Mouse (Mus musculus) left cerebral cortex, adult 8-10 months (tissue): ENCODE measurements around the gene Lrfn4. TPM values are rescaled to one million over a fixed set of nuclear protein-coding genes. Genes with fewer than 3 reads are reported as not detected.

Experiments
- DNase-seq, 2 experiments: peaks; one replicate each; pipeline ENCODE4 v3.0.0; 2022; ENCODE audit warnings: low spot score in 2 of 2
- total RNA-seq, 4 experiments: library from RNA; stranded (reverse); gene quantifications; 2 replicates each; pipeline ENCODE4 v1.2.4; 2022

Lrfn4 gene
- total RNA-seq: 10 to 100 TPM; 35.4 to 42.1 (median 39.5) TPM

DNA sequence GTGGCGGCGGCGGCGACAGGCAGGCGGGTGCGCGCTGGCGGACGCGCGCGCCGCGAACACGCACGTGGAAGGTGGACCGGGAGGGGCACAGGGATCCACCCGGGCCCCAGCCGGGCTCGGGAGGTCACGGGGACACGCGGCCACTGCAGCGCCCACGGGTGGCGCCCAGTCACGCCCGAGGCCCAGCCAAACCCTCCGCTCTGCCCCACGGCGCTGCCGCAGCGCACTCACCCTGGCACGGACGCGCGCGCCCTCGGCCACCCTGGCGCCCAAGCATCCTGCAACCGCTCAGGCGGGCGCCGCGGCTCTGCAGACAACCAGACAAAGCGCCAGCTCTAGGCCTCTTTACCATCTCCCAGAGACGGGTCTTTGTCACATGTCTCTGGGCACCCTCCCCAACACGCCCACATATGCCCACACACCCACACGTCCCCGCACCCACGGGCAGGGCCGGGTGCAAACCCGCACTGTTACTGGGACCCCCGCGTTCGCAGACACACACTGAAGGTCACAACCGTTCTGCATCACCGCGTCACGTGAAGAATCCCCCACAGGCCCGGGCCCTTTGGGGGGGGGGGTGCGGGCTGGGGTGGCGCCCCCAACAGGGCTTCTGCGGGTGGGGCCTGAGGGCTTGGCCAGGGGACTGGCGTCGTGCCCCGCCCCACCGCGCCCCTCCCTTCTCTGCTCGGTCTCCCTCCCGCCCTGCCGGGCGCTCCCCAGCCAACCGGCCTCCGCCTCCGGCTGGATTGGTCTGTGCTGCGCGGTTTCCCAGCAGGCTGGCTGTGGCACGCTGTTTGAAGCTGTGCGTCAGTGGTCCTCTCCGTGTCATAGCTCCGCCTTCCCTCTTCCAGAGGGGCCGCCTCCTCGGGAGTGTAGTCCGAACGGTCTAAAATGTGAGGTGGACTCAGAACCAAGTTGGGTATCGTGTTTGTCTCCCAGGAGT is at the start of gene Lrfn4:
Gene Lrfn4 (minus strand): TSS at position 517 of the 943 bp plus-strand sequence.
- peak; percentile 74 to 93 for DNase-seq

DNA sequence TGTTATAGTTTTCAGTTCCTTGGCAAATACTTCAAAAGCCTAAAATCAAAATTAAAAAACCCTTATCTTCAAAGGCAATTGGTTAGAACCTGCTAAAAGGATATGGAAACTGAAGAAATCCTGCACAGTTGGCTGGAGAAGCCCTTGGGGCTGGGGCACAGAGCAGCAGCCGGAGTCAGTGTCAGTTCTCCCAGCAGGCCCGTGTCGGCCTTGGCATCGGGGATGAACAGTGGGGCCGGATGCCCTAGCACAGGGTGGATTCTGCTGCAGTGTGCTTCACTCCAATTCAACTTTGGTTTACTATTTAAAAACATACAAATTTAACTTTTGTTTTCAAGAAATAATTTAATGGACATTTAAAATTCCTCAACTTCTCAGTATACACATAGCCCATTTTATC is 42.7 kb upstream of the Lrfn4 start:
- DNase-seq: no peak

DNA sequence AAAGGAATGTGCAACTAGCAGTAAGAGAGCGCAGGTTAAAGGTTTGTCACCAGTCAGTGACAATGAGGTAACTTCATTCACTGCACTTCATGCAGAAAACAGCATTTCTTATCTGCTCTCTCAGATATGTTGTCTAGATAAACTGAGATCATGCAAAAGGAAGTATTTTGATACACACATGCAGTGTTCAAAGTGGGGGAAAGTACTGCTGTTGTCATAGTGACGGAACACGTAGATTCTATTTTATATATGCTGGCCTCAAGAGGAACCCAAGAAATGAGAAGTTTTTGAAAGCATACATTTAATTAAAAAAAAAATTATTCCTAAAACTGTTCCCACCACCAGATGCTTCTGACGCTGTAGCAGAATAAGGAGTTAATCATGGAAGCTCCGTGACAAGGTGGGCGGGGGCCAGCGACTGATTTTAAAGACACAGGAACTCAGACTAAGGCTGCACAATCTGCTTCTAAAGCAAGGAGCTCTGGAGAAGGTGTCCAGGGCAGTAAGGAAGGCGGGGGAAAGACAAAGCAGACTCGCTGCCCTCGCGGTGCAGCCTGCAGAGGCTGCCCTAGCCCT is 31.5 kb upstream of the Lrfn4 start:
- peak in 1 of 2 experiments; percentile 72 for DNase-seq

DNA sequence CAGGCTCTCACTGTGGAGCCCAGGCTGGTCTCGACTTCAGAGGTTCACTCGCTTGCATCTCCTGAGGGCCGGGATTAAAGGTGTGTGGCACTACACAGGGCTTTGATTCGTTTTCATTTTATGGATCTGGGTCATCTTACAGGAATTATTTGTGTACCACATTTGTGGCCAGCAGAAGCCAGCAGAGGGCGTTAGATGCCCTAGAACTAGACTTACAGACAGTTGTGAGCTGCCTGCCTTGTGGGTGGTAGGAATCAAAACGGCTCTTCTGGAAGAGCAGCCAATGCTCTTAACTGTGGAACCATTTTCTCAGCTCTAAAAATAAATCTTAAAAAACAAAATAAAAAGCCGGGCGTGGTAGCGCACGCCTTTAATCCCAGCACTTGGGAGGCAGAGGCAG is 28.8 kb upstream of the Lrfn4 start:
- peak in 1 of 2 experiments; percentile 69 for DNase-seq

DNA sequence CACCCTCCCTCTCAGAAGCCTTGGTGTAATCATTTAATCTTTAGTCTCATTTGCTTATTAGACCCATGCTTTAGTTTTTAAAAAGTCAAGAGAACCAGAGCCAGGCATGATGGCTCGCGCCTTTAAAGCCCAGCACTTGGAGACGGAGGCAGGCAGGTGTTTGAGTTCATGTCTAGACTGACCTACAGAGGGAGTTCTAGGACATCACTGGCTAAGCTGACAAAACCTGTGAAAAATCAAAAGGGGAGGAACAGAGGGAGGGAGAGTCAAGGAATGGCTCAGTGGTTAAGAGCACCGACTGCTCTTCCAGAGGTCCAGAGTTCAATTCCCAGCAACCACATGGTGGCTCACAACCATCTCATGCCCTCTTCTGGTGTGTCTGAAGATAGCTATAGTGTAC is 20.5 kb upstream of the Lrfn4 start:
- DNase-seq: no peak

DNA sequence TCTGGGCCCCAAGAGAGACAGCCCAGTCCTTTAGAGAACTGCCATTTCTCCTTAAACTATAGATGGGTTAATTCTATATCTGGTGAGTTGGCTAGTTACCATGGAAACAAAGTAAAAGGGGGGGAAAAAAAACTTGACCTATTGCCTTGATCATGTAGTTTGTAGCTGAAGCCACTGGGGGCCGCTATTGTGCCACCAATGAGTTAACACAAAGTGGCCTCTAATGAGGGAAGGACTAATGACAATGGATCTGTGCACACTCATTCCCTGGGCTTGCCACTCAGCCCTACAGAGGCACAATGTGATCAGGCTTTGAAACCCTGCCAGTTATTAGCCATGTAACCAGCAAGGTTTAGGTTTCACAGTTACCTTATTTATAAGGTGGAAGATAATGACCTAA is 13.4 kb upstream of the Lrfn4 start:
- no peak for DNase-seq

DNA sequence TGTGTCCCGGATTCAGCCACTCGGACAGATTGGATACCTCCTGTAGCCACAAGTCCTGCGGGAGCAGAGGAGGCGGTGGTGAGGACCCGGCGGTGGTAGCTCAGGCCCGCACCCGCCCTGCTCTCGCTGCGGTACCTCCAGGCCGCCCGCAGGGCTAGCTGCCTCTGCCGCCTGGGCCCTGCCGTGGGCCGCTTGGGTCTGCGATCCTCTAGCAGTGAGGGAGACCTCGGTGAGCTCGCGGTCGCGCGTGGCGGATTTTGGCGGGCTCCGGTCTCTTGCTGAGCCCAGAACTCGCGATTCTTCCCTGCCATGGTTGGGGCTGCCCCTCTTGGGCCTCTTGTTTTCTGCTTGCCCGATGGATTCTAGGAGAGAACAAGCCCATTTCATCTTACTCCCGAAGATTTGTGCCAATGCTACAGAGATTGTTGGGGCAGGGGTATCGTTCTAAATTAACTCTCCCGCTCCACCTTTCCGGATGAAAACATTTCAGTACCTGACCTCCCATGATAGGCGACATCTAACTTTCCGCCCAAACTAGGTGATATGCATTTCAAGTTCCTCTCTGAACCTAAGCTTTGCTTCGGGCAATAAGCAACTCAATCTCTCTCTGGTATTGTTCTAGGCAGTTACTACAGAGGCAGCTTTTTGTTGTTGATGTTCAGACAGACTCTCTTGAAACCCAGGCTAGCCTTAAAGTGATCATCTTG is 10.5 kb upstream of the Lrfn4 start:
- DNase-seq: no peak

DNA sequence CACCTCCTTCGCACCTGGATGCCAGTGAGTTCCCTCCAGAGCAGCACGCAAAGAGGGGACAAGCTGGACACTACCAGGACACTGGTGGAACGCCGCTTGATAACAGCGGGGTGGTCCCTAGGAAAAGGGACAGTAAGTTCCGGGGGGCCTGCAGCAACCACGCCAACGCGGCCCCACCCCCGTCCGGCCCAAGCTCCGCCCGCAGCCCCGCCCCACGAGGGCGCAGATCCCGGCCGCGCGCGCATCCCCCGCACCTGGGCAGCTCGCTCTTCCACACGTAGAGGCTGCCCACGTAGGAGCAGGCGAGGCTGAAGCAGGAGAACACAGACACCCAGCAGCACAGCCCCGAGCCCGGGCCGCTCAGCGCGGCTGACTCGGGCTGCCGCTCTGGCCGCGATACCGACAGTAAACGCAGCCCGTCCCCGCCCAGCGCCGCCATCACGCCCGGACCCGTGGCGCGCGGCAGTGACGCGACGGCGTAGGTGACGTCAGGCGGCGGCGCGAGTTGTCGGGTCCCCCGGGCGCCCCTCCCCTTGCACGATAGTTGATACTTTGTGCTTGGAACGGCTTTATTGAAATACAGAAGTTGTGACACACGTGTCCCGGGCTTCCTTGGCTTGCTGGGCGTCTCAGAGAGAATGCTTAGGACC is 9.8 kb upstream of the Lrfn4 start, which contains the start of gene Rce1:
Gene Rce1 (minus strand): TSS at position 463 of the 650 bp plus-strand sequence.
- DNase-seq: peak; percentile 78 to 85

DNA sequence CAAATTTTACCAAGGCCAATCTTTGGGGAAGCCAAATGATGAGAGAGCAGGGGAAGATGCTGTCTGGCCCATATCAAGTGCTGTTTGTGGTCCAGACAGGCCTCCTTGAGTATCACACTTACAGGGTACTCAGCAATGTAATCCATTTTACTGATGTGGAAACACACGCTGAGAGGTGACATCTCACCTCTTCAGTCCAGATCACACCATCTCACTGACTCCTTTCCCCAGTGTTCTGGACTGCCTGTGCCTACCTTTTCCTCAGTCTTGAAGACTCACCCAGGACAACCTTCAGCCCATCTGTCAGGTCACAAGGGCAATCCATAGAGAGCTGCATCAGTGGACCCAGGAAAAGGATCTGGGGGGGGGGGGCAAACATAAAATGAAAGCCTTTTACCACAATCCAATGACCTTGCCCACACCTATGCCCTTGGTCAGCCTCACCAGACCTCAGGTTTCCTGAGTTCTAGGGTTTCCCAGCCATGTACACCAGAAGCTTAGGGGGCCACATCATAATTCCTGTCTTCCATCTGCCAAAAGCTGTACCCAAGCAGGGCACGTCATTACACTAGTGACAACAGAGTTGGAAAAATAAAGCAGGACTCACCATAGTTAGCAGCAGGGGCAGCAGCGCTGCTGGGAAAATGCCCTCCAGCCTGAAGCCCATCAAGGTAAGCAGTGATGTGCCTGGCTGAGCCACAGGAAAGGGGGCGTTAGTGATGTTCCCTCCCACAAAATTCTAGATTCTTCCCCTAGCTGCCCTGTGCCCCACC is 9.1 kb upstream of the Lrfn4 start:
- DNase-seq: no peak

DNA sequence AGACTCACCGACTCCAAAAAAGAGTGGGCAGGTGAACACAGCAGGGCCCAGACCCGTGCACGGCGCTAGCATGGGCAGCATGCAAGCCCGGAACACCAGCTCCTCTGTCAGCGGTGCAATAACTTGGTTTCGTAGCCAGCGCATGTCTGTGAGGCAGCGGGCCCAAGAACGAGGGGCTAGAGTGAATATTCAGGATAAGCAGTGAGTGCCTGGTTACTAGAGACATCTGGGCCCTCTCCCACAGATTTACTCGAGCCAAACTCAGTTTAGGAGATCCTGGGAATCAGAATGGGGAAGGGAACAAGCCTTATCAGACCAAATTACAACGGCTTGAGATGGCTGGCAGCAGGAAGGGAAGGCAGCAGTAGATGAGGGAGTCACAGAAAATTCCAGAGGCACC is 8.5 kb upstream of the Lrfn4 start:
- DNase-seq: no peak

DNA sequence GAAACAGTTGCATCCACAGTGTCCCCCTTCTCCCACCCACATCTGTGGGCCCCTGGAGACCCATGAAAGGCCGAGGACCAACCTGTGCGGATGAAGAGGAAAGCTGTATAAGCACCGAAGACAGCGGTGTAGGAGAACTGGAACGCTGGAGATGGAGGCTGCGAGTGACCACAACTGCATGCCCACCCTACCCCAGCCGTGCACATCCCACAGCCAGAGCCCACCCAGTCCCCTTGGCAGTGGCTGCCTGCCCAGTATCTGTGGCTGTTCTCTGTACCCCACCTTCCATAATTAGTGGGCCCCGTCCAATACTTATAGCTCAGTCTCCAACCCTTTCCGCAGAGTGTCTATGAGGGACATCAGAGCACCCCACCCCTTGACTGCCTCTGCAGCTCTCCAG is 8.0 kb upstream of the Lrfn4 start:
- DNase-seq: no peak

DNA sequence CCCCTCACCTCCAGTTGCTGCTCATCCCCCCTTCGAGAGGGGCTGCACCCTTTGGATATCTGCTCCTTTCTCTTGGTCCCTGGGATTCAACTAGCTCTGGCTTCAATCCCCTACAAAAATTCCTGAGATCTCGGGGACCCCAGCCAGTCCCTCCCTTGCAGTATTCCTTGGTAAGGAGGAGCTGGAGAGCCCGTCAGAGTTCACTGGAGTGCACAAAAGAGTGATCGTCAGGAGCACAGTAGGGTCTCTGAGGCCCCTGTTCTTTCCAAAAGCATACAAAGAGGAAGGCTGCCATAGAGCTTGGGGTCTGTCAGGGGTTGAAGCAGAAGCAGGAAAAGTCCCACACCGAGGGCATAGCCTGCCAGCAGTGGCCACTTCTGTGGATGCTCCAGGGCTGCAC is 7.3 kb upstream of the Lrfn4 start:
- DNase-seq: no peak

DNA sequence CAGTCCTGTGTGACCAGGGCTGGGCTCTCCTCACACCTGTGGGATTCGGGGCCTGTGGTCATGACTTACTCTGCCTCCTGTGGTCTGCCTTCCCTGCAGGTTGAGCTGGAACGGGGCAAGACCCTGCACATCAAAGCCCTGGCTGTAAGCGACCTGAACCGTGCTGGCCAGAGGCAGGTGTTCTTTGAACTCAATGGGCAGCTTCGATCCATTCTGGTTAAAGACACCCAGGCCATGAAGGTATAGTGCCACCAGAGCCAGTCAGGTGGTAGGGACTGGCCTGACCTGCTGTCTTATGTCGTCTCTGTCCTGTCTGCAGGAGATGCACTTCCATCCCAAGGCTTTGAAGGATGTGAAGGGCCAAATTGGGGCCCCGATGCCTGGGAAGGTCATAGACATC is 5.3 kb upstream of the Lrfn4 start:
- DNase-seq: no peak

DNA sequence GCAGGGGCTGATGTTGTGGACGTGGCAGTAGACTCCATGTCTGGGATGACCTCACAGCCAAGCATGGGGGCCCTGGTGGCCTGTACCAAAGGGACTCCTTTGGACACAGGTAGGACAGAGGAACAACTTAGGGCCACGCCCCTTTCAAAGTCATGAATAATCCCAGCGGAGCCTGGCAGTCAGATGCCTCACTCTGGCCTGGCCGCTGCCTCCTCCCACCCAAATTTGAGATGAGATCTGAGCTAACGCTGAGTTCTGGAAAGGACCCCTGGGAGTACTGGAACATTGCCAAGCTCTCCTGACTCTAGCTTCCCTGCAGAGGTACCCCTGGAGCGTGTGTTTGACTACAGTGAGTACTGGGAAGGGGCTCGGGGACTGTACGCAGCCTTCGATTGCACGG is 4.0 kb upstream of the Lrfn4 start:
- DNase-seq: no peak

DNA sequence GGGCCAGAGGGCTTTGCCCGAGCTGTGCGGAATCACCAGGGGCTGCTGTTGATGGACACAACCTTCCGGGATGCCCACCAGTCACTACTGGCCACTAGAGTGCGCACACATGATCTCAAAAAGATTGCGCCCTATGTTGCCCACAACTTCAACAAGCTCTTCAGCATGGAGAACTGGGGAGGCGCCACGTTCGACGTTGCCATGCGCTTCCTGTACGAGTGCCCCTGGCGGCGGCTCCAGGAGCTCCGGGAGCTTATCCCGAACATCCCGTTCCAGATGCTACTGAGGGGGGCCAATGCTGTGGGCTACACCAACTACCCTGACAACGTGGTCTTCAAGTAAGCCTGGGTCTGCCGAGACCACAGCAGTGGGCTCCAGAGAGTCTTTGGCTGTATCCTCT is 2.7 kb upstream of the Lrfn4 start:
- DNase-seq: no peak

DNA sequence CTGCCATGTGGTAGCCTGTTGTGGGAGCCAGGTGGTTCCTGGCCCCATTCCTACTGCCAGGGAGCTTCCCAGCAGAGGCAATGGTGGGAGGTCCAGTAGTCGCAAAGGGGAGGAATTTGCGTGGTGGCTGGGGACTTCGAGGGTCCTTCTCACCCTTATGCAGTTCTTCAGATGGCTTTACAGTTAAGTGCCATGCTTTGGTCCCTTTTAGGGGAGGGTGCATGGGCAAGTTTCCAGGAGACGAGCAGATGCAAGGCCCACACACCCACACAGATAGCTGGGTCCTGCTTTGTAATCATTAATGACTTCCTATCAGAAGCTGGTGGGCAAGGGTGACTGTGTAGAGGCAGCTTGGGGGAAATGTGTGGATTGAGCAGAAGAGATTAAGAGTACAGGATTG is 1.1 kb upstream of the Lrfn4 start:
- DNase-seq: no peak

DNA sequence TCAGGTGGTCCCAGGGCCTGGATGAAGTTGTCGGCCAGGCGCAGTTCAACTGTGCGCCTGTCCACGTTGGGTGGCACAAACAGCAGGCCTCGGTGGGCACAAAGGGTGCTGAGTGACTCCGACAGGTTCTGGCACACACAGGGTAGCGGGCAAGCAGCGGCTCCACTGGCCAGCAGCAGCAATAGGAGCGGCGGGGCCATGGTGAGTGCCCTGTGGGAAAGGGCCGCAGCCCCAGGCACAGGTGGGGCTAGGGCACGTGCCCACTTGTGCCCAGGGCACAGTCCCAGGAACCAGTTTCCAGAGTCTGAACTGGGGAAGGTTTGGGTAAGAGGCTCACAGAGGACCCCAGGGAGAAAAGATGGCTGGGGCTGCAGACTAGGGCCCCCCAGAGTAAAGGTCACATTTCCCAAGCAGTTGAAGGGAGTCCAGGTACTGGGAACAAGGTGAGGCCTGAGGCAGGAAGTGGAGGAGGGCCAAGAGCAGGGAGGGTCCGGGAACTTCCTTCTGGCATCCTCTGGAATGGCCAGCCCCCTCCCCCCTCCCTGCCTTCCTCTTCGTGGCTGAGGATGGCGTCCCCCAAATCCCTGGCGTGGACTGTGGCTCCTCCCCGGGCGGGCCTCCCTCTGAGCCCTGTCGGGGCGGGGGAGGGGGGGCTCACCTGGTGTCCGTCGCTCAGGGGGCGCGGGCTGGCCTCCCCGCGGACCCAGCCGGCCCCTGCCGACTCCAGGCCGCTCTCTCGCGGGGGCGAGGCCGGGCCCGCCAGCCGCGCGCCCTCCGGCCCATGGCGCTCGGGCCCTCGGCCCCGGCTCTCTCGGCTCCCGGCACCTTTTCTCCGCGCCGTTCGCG is 939 bp downstream of the Lrfn4 start:
- DNase-seq: no peak

DNA sequence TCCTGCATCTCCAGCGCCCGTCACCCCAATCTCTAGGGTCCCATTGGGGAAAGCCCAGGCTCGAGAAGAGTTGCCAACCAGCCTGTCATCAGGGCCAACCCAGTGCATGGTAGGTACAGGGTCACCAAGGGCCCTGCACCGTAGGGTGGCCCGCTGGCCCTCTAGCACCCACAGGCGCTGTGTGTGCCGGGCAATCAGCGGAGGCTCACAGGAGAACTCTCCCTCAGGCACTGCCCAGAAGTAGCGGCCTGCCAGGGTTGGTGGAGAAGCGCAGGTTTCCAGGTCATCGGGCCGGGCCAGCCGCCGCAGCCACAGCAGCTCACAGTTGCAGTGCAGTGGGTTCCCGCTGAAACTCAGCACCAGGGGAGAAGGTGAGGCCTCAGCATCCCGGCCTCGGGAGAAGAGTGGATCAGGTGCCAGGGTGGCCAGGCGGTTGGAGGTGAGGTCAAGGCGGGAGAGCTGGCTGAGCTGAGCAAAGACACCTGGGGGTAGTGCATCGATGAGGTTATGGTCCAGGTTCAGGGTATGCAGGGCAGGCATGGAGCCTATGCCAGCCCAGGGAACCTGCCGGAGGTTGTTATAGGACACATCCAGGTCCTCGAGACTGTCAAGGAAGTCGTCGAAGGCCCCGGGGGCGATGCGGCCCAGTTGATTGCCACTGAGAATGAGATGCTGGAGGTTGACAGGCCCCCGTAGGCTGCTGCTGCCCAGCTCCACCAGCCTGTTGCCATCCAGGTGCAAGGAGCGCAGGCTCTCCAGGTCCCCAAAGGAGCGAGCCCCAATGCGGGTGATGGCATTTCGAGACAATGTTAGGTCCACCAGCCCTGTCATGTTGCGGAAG is 1.8 kb downstream of the Lrfn4 start:
- DNase-seq: no peak
